Mouse (Mus musculus) induced T-regulatory cell, adult 2 months (primary cell): ENCODE measurements around the gene Pnldc1.

Experiments
- DNase-seq: peaks from one replicate; pipeline ENCODE4 v3.0.0-alpha.2; 2012; ENCODE audit warnings: low read depth

Pnldc1 gene

DNA sequence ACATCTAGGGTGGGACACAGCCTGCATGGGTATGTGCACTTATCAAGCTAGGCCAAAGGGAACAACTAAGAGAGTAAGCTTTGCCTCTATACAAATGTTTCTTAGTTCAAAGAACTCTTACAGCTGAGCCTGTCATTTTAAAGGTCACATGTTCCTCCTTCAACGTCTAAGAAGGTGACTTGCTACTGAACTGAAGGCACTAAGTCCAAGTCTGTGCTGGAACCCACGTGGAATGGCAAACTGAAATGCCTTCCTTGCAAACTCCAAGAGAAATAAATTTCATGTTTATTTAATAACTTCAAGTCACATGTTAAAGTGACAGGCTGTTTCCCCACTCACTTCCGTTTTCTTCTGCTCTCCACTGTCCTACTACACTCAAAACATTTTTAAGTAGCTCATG, 52.6 kb downstream of the Pnldc1 start:
- DNase-seq = no peak

DNA sequence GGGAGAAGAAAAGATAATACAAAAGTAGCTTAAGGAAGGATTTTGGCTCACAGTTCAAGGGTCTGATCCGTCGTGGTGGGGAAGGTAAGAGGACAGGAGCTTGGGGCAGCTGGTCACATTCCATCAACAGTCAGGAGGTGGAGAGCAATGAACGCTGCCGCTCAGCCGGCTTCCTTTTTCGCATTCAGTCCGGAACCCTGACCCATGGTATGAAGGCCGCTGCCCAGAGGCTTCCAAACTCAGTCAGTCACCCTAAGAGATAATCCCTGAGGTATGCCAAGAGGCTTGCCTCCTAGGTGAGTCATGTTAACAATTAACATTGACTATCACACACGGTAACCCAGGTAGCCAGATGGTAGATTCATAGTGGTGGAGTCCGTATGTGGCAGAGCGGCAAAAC, 55.6 kb downstream of the Pnldc1 start:
- DNase-seq = no peak

DNA sequence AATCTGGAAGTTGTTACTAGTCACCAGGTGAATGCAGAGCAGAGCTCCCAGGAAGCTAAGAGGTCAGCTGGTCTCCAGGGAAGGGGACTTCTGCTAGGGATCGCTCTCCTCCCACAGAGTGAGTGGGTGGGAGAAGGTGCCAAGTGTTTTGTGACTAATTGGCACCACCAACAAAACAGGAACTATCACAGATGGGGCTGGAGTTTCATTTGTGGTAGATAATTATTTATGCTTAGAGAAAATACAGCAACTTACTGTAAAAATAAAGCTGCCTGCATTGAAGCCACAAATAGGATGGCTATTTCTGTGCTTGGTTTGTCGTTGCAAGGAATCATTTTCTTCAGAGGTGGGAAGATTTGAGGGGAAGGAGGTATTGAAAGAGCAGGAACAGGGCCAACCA, 56.2 kb downstream of the Pnldc1 start:
- no peak for DNase-seq

DNA sequence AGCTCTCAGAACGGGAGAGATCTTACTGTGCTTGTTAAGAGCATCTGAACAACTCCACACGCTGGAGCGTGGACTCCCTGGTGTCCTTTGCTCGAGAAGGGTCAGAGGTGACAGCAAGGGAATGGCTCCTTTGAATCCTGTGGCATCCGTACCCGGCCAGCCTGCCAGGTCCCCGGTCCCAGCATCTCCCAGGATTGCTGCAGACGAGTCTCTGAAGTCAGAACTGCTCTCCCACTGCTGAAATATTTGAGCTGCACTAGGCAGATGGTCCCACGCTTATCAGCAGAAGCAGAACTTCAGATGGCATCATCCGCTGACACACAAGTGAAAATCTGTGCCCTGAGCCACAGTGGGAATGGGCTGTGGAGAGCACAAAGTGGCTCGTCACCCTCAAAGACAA, 58.3 kb downstream of the Pnldc1 start:
- DNase-seq = no peak

DNA sequence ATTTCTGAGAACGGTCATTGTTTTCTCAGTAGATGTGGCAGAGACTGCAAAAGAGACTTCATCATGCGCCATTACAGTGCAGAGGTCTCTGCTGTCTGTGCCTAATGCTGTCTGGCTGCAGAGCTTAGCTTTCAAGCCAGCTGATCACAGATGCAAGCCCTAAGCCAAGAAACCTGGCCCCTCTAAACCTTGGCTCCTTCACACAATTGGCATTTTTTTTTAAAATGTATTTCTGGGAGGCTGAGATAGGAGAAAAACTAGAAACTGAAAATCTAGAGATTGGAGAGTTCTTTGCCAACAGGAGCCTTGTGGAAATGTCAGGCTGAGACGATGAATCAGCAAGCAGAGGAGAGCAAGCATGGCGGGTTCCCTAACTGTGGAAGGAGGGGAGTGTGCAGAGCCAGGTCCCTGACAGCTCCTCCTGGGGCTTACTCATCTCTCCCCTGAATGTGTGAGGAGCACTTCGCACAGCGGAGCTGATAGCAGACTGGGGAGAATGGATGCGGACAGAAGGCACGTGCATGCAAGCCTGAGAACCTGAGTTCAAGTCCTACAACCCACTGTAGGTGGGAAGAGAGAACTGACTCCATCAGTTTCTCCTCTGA, 60.1 kb downstream of the Pnldc1 start:
- no peak for DNase-seq

DNA sequence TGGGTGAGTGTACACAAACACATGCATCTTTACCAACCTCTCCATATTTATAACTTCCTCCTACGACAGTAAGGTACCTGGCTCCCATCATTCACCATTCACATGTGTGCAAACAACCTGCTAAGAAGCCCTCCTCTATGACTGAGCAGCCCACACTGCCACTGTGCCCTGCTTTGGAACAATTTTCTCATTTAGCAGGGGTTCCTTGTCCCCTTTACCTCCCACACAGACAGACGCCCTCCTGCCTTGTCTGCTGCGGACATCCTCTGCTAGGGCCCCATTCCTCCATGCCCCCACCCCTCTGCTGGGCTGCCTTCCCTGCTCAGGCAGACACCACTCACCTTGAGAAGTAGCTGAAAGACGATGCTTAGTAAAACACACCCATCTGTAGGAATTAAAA, 62.3 kb downstream of the Pnldc1 start:
- DNase-seq = no peak

DNA sequence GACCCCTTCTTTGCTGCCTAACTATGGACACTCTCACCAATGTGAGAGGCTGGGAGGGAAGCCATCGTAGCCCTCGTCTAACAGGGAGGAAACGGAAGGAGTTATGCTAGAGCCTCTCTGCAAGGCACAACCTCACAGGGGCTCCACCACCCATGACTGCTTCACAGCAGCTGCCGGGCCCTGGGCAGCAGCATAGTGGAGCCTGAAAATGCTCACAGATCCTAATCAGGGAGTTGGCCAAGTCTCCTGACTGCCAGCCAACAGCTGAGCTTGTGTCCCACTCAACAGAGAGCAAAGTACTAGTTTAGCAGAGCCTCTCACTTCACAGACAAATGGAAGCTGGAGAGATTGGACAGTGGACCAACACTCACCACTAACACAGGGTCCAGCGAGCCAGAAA, 63.6 kb downstream of the Pnldc1 start:
- DNase-seq = no peak

DNA sequence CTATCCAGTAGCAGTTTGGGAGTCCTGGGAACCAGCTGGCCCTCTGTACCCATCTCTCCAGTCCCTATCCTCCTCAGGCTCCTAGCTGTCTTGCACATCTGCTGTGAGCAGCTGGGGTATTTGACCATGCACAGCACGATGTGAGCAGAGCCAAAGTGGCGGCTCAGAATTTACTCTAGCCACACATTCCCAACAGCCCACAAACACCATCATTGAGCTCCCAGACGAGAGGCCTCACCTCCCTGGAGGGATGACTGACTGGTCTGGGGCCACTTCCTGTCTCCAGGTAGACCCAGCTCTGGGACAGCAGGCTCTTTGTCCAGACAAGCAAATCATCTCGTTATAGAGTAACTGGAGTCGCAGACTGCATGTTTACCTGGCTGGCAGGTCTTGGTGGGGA, 64.2 kb downstream of the Pnldc1 start:
- DNase-seq = no peak

DNA sequence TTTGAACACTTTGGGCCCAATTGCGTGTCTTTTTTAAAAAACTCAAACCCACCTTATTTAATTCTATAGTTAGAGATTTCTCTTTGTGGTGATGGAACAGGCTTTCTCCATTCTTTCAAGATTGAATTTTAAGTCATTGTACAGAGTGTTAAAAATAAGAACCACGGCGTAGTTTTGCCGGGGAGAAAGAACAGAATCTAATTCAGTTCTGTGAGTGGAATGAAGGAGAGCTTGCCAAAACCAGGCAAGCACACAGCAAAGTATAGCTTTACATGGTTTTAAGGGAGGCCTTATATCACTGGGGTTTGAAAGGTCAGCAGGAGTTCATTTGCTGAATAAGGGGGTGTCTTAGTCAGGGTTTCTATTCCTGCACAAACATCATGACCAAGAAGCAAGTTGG, 65.5 kb downstream of the Pnldc1 start:
- DNase-seq = no peak

DNA sequence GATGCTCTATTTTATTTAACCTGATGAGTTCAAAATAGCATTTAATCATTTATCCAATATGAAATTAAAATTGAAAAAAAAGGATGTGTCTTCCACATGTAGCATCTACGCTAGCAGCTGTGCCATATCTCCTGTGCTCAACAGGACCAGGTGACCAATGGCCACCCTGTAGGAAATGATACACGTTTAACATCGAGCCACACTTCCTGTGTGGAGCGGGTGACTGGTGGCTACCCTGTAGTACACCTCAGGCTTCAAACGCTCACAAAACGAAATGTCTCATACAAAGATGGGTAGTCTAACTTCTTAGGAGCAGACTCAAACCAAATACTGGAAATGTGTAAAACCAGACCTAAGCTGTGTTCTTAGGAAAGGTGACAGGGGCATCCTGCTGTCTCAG, 66.2 kb downstream of the Pnldc1 start:
- no peak for DNase-seq

DNA sequence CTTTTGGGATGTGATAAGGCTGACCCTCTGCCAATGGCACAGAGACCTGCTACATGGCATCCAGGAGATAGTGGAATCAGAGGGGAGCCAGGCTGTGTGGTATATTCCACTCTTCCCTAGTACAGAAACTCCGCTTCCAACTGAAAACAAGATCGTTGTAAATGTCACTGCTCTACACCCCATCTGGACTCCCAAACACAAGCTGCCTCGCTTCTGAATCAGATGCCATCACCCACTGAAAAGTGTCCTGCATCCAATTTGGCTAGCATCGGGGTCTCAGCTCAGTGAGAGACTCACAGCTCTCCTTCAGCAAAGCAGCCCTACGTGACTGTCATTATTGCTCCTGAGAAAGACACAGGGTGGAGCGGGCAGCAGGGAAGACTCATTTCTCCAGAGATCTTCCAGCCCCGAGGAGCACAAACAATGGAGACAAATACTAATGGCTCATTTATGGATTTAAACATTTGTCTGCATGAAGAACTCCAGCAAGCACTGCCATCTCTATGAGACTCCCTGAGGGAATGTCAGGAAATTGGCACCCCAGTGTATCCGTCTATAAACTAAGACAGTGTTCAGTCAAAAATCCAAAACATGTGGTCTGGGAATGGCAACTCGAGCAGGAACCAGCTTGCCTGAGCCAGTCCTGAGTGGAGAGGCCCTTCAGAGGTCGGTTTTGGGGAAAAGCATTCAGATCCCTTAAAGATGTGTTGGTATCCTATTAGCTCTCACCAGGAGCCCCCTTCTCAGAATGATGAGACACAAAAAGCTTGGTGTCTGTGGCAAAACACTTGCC, 70.4 kb downstream of the Pnldc1 start:
- DNase-seq = no peak
